Mouse (Mus musculus): ENCODE data around the gene Tmub2. TPM values are rescaled to one million over a fixed set of nuclear protein-coding genes. Genes with fewer than 3 reads are reported as not detected.

Gene Tmub2
- total and polyA plus RNA-seq, 3 experiments, result 27.0 to 32.9 (median 31.0) TPM

- TF ChIP-seq MXI1 (IDR thresholded peaks at IDR 0.05; ENCODE audit: low read depth, low read length) (no peak), MAX (IDR thresholded peaks at IDR 0.05; ENCODE audit: low read length) (no peak), RCOR1 (conservative IDR thresholded peaks at IDR 0.05; ENCODE audit: low read depth, low read length) (no peak), SMC3 (IDR thresholded peaks at IDR 0.05; ENCODE audit: low read depth, low read length) (peak; percentile 47), EP300 (IDR thresholded peaks at IDR 0.05; ENCODE audit: low read length) (no peak), MAZ (IDR thresholded peaks at IDR 0.05; ENCODE audit: low read depth, low read length) (peak; percentile 68), USF1 (IDR thresholded peaks at IDR 0.05; ENCODE audit: low read depth, low read length) (no peak), CHD2 (IDR thresholded peaks at IDR 0.05; ENCODE audit: low read length) (no peak), USF2 (conservative IDR thresholded peaks at IDR 0.05; ENCODE audit: low read depth, low read length) (no peak), POLR2A (IDR thresholded peaks at IDR 0.05; ENCODE audit: low read depth, low read length) (peak; percentile 71)
Measured at GRCm38 (mm10) chr11:102294887-102295597, 10.3 kb downstream of the Tmub2 start (continued).

GRCm38 (mm10) chr11:102295598-102296471 lies 11.1 kb downstream of the Tmub2 start:
- peaks cover 2% of the 10 kb centered on the region for H3K9me3 ChIP-seq (replicated peaks; ENCODE audit: low read length)

More at GRCm38 (mm10) chr11:102295598-102296471, 11.1 kb downstream of the Tmub2 start:
- peak; percentile 58 for DNase-seq (ENCODE audit: extremely low read depth)
- H3K27me3 ChIP-seq (replicated peaks), result no peaks in the 10 kb centered on the region
- H3K4me2 ChIP-seq (ENCODE audit: insufficient read depth, low read depth, poor library complexity, severe bottlenecking), result peak overlapping the region; percentile 80
- peak overlapping the region; percentile 95 for H3K9ac ChIP-seq (ENCODE audit: insufficient read depth, low read depth)
- H3K79me2 ChIP-seq (replicated peaks; ENCODE audit: control insufficient read depth, extremely low read depth, insufficient read depth, poor library complexity, severe bottlenecking), result peaks cover 13% of the 10 kb centered on the region
- H3K36me3 ChIP-seq (replicated peaks in 1 of 2; ENCODE audit: control insufficient read depth in 1 of 2, insufficient read depth in 1 of 2, low read length in 1 of 2), result peaks cover 30 to 42% of the 10 kb centered on the region in 2 experiments
- H3K4me1 ChIP-seq (ENCODE audit: control insufficient read depth in 1 of 2, insufficient read depth in 2 of 2), result peaks cover 12 to 47% of the 10 kb centered on the region in 2 experiments
- peak overlapping the region; percentile 86 for H3K27ac ChIP-seq (ENCODE audit: insufficient read depth, low read depth)
- TF ChIP-seq NELFE (IDR thresholded peaks at IDR 0.05; ENCODE audit: low read depth, low read length), result peak; percentile 8
- peak; percentile 6; the same call in 1 of the 2 replicates for TF ChIP-seq POLR2A (IDR thresholded peaks at IDR 0.05; ENCODE audit: low read depth, low read length)
- TF ChIP-seq IRF4 (IDR thresholded peaks at IDR 0.05; ENCODE audit: low read depth, low read length), result peak; percentile 3; the same call in 1 of the 2 replicates
- TF ChIP-seq ELF1 (IDR thresholded peaks at IDR 0.05; ENCODE audit: low read depth, low read length), result peak; percentile 71
- peak; percentile 25; the same call in 1 of the 2 replicates for TF ChIP-seq HCFC1 (IDR thresholded peaks at IDR 0.05; ENCODE audit: low read depth, low read length)
- peak; percentile 20; the same call in 1 of the 2 replicates for TF ChIP-seq ZMIZ1 (IDR thresholded peaks at IDR 0.05; ENCODE audit: low read depth, low read length)
- peak; percentile 89 for TF ChIP-seq CHD2 (IDR thresholded peaks at IDR 0.05; ENCODE audit: low read length)
- TF ChIP-seq MXI1 (IDR thresholded peaks at IDR 0.05; ENCODE audit: low read depth, low read length), result peak; percentile 60; the same call in 1 of the 2 replicates
- no peak for TF ChIP-seq SMC3 (IDR thresholded peaks at IDR 0.05; ENCODE audit: low read depth, low read length)
- no peak for TF ChIP-seq CTCF (conservative IDR thresholded peaks at IDR 0.05 in 1 of 2, IDR thresholded peaks at IDR 0.05 in 1 of 2; ENCODE audit: low read depth in 2 of 2, low read length in 2 of 2)
- peak; percentile 91 for TF ChIP-seq BHLHE40 (IDR thresholded peaks at IDR 0.05; ENCODE audit: low read depth, low read length)
- TF ChIP-seq MEF2A (IDR thresholded peaks at IDR 0.05; ENCODE audit: borderline replicate concordance, low read depth, low read length), result 0 out of 2 replicates have a peak, but pooled peaks have one; percentile 32
- no peak for TF ChIP-seq MAX (IDR thresholded peaks at IDR 0.05; ENCODE audit: low read length)
- peak; percentile 26 for TF ChIP-seq MAZ (IDR thresholded peaks at IDR 0.05; ENCODE audit: low read depth, low read length)
- peak; percentile 30; the same call in 1 of the 2 replicates for TF ChIP-seq SIN3A (IDR thresholded peaks at IDR 0.05; ENCODE audit: low read length)
- TF ChIP-seq ETS1 (conservative IDR thresholded peaks at IDR 0.05; ENCODE audit: low read depth, low read length), result no peak
- dilution Hi-C loops (cut with MboI; ENCODE audit: extremely low pct_ligation_motif_present, extremely low pct_unique_long_range_greater_than_20kb, low sequenced_read_pairs), result no loop called here
- peak overlapping the region; percentile 82 to 93 (median 88) for H3K4me3 ChIP-seq (replicated peaks in 1 of 3; ENCODE audit: low read depth in 2 of 3, low read length in 2 of 3, poor library complexity in 1 of 3)
- in situ Hi-C loops (cut with MboI; ENCODE audit: low pct_ligation_motif_present, low pct_unique_long_range_greater_than_20kb, low sequenced_read_pairs), result no loop called here

All from CH12.LX (cell line).